Mouse (Mus musculus): ENCODE data around the gene St3gal3.

DNA sequence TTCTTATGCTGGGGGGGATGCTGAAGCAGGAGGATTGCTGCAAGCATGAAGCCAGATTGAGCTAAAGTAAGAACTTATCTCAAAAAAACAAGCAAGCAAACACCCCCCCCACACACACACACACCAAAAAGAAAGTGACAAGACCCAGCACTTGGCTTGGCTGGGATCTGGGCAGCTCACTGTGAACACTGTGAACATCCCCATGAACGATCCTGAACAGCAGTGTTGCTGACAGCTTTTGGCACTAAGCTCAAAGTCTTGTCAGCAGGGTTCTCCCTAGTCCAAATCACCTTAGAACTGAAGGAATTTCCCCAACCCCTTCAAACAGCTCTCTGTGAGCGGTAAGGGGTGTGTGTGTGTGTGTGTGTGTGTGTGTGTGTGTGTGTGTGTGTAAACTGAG, 211.3 kb downstream of the St3gal3 start:
- TF ChIP-seq CTCF (IDR thresholded peaks at IDR 0.05 in 2 of 3, conservative IDR thresholded peaks at IDR 0.05 in 1 of 3; ENCODE audit: control insufficient read depth in 1 of 3, insufficient read depth in 1 of 3, low read depth in 2 of 3, low read length in 3 of 3, poor library complexity in 1 of 3, severe bottlenecking in 1 of 3) = no peak
- TF ChIP-seq JUND (IDR thresholded peaks at IDR 0.05; ENCODE audit: low read depth, low read length) = no peak
- no peak for TF ChIP-seq MYC (IDR thresholded peaks at IDR 0.05; ENCODE audit: low read depth, low read length)
- no peak for TF ChIP-seq USF2 (IDR thresholded peaks at IDR 0.05; ENCODE audit: borderline replicate concordance in 1 of 2, insufficient read depth in 1 of 2, low read depth in 1 of 2, low read length in 2 of 2)
